In the genomic region with DNA sequence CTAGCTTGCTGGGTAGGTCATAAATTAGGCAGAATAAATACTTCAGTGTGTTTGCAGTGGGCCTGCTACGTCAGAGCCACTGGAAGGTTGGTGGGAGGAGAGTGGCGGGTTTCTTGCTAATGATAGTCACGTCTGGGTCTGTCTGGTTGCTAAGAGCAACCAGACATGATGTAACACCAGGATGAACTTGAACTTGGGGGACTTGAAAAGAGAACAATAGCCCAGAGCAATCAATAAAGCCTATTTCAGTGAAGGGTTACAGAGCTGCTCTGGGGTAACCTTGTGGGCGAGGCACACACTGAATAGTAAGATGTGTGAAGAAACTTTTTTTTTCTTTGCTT, we compare ENCODE assay signal across 9 mouse cellular contexts.
A peak's percentile ranks its signal among the peaks of the same experiment; 100 is the strongest.
DNase-seq lines count a peak whose midpoint lies in the region; ATAC-seq lines count a peak whose summit lies in the region.
"Had no signal": no experiment of that assay in that cellular context is flagged by ENCODE, and none has a peak within 500 bp of the region (broad histone marks: within the 10 kb centered on the region; RNA-seq: fewer than 3 reads in every experiment).

No protein-coding gene starts in this region.

- no peaks in the 10 kb centered on the region for H3K9me3 ChIP-seq in embryonic facial prominence, embryonic 10.5 days
- H3K9me3 ChIP-seq in hindbrain, embryonic 14.5 days (ENCODE audit: control insufficient read depth, low read length) = no peaks in the 10 kb centered on the region
- no peaks in the 10 kb centered on the region for H3K9me3 ChIP-seq in midbrain, embryonic 11.5 days (ENCODE audit: control insufficient read depth, low read length)

- H3K4me3 ChIP-seq in embryonic facial prominence, embryonic 10.5 days = 0 out of 2 replicates have a peak overlapping the region, but pooled peaks have one; percentile 23
- no peak overlapping the region for H3K4me3 ChIP-seq in hindbrain, embryonic 14.5 days (replicated peaks; ENCODE audit: low read length)
- no peak overlapping the region for H3K4me3 ChIP-seq in midbrain, embryonic 11.5 days (ENCODE audit: low read depth, low read length)

- H3K4me2 ChIP-seq in hindbrain, embryonic 14.5 days (replicated peaks) = 0 out of 2 replicates have a peak overlapping the region, but pooled peaks have one; percentile 17
- peak overlapping the region; percentile 22 for H3K4me2 ChIP-seq in midbrain, embryonic 11.5 days

- no peak overlapping the region for H3K9ac ChIP-seq in hindbrain, embryonic 14.5 days
- H3K9ac ChIP-seq in midbrain, embryonic 11.5 days (ENCODE audit: low read length) = no peak overlapping the region

- ATAC-seq in hindbrain, embryonic 14.5 days (ENCODE audit: low FRiP score) = peak; percentile 91
- ATAC-seq in midbrain, embryonic 11.5 days (ENCODE audit: low FRiP score) = peak; percentile 95
- ATAC-seq in megakaryocyte, adult 5-6 weeks (ENCODE audit: poor library complexity, severe bottlenecking) = no peak

- intact Hi-C loops in gastrocnemius, postnatal 14 days (cut with DNase I; ENCODE audit: low total_unique reads) = loop anchor here (5.0 to 10.0 kb wide), 2 partner anchors 94 to 356 kb away; no protein-coding TSS in a partner anchor

- peak overlapping the region; percentile 84 for H3K27ac ChIP-seq in embryonic facial prominence, embryonic 10.5 days (replicated peaks)
- H3K27ac ChIP-seq in hindbrain, embryonic 14.5 days = peak overlapping the region; percentile 87
- H3K27ac ChIP-seq in midbrain, embryonic 11.5 days (ENCODE audit: low read depth, low read length) = peak overlapping the region; percentile 92

- H3K36me3 ChIP-seq in embryonic facial prominence, embryonic 10.5 days (replicated peaks) = no peaks in the 10 kb centered on the region
- no peaks in the 10 kb centered on the region for H3K36me3 ChIP-seq in hindbrain, embryonic 14.5 days (replicated peaks; ENCODE audit: control insufficient read depth, insufficient read depth)
- no peaks in the 10 kb centered on the region for H3K36me3 ChIP-seq in midbrain, embryonic 11.5 days (ENCODE audit: control insufficient read depth, insufficient read depth, low read length)

- H3K4me1 ChIP-seq in embryonic facial prominence, embryonic 10.5 days = peaks cover 65% of the 10 kb centered on the region
- H3K4me1 ChIP-seq in hindbrain, embryonic 14.5 days (replicated peaks; ENCODE audit: control insufficient read depth, insufficient read depth, low read length) = peaks cover 28% of the 10 kb centered on the region
- peaks cover 45% of the 10 kb centered on the region for H3K4me1 ChIP-seq in midbrain, embryonic 11.5 days (ENCODE audit: control insufficient read depth, insufficient read depth, low read length)

- whole genome bisulfite sequencing in embryonic facial prominence, embryonic 10.5 days = 5% methylated on average over 4 of the region's 4 CpGs
- 5% methylated on average over 4 of the region's 4 CpGs for WGBS in hindbrain, embryonic 14.5 days
- WGBS in midbrain, embryonic 11.5 days = 4% methylated on average over 4 of the region's 4 CpGs

- H3K27me3 ChIP-seq in embryonic facial prominence, embryonic 10.5 days (replicated peaks; ENCODE audit: low read depth, poor library complexity, severe bottlenecking) = peaks cover 43% of the 10 kb centered on the region
- H3K27me3 ChIP-seq in hindbrain, embryonic 14.5 days (ENCODE audit: control insufficient read depth, insufficient read depth, low read length) = no peaks in the 10 kb centered on the region
- H3K27me3 ChIP-seq in midbrain, embryonic 11.5 days (ENCODE audit: control insufficient read depth, insufficient read depth, low read length) = peaks cover 9% of the 10 kb centered on the region
- H3K27me3 ChIP-seq: Patski had no signal

- DNase-seq in layer of hippocampus, adult 11-12 months (ENCODE audit: low spot score) = peak; percentile 50
- DNase-seq in layer of hippocampus, postnatal 10 days (ENCODE audit: low spot score in 2 of 2) = no peak
- DNase-seq in embryonic facial prominence, embryonic 10.5 days (ENCODE audit: low spot score) = peak; percentile 81
- peak; percentile 71 for DNase-seq in hindbrain, embryonic 14.5 days (ENCODE audit: low spot score)
- peak; percentile 97 for DNase-seq in midbrain, embryonic 11.5 days (ENCODE audit: low spot score, missing footprints)
- no peak for DNase-seq in gastrocnemius, postnatal 14 days
- no peak for DNase-seq in adrenal gland, adult 18-20 months (ENCODE audit: low spot score in 2 of 2)

Comparison
In these comparisons a context has a peak if more than half of its experiments do, and no peak if none do; other contexts are left out.
1. DNase-seq: peak in layer of hippocampus, adult 11-12 months (single experiment), embryonic facial prominence, embryonic 10.5 days (single experiment), hindbrain, embryonic 14.5 days (single experiment) and midbrain, embryonic 11.5 days (single experiment); none in layer of hippocampus, postnatal 10 days (0 of 2), gastrocnemius, postnatal 14 days (single experiment) and adrenal gland, adult 18-20 months (0 of 2).
2. Peak in every context shown above with its lines, with median percentiles within 50 percentile points of each other: H3K27ac ChIP-seq.